Mouse (Mus musculus) kidney, embryonic 14.5 days (tissue): ENCODE results near the gene Scgb3a1. TPM values are rescaled to one million over a fixed set of nuclear protein-coding genes. Genes with fewer than 3 reads are reported as not detected.

Experiments used
- ATAC-seq: fragments of 200-750 bp; cut with Nextera tagmentation; 2 replicates; pipeline ENCODE4 v1.8.0; 2017; ENCODE audit warnings: moderate number of reproducible peaks, mild to moderate bottlenecking, moderate TSS enrichment, moderate library complexity; ENCODE audit not compliant: low FRiP score, low TSS enrichment
- H3K27ac ChIP-seq: fragments of 300-500 bp; sonication (generic); 2 replicates; pipeline ENCODE4 v1.5.1; 2014; ENCODE audit warnings: low read depth, mild to moderate bottlenecking, low read length, moderate library complexity, mixed read lengths
- H3K27me3 ChIP-seq: fragments of 300-500 bp; sonication (generic); 2 replicates; pipeline ENCODE4 v1.6.1; 2014; ENCODE audit warnings: mild to moderate bottlenecking, low read length; ENCODE audit not compliant: control insufficient read depth, insufficient read depth
- H3K36me3 ChIP-seq: fragments of 300-500 bp; sonication (generic); 2 replicates; pipeline ENCODE4 v1.6.1; 2014; ENCODE audit warnings: low read length, mixed read lengths; ENCODE audit not compliant: control insufficient read depth, insufficient read depth
- H3K4me1 ChIP-seq: fragments of 300-500 bp; sonication (generic); 2 replicates; pipeline ENCODE4 v1.6.1; 2014; ENCODE audit warnings: low read length, mixed read lengths; ENCODE audit not compliant: control insufficient read depth, insufficient read depth
- H3K4me2 ChIP-seq: fragments of 300-500 bp; sonication (generic); replicated peaks from 2 replicates; pipeline ENCODE4 v1.6.1; 2014; ENCODE audit warnings: low read depth, mild to moderate bottlenecking, low read length
- H3K4me3 ChIP-seq: fragments of 300-500 bp; sonication (generic); 2 replicates; pipeline ENCODE4 v1.5.1; 2014; ENCODE audit warnings: mild to moderate bottlenecking, low read length
- H3K9ac ChIP-seq: fragments of 300-500 bp; sonication (generic); 2 replicates; pipeline ENCODE4 v1.6.1; 2014; ENCODE audit warnings: low read depth, mild to moderate bottlenecking, low read length, moderate library complexity
- H3K9me3 ChIP-seq: fragments of 300-500 bp; sonication (generic); 2 replicates; pipeline ENCODE4 v1.6.1; 2016; ENCODE audit warnings: low read length; ENCODE audit not compliant: control insufficient read depth
- WGBS: fragments of 180-500 bp; shearing (Covaris S2); extraction: QIAGEN DNeasy Blood & Tissue Kit; methylation state at CpG from one replicate; pipeline ENCODE4 v1.1.7; 2014; 5-methylcytosine and 5-hydroxymethylcytosine counted together
- polyA plus RNA-seq: library from polyadenylated mRNA; unstranded; fragments of >200 nt; fragmentation: Nextera tagmentation; extraction: Ambion mirVana; gene quantifications from 2 replicates; pipeline ENCODE4 v1.2.1, GENCODE M21; 2014

Gene Scgb3a1
- polyA plus RNA-seq, 1 experiment from 2014 or later, result not detected

DNA sequence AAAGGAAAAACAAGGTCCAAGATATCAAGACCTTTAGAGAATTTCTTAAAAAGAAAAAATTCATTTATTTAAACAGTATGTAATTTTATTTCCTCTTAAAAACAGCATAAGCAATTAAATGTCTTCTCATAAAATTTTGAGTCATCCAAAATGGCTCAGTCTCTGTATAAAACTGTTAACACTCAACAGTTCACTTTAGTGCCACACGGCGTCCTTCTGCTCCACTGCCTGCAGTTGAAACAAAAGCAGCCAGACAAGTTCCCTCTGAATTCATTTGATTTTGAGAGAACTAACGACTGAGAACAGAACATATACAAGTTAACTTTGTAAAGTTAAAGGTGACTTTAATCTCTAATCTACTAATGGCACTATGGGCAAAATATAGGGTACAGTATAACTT, 10.0 kb downstream of the Scgb3a1 start:
- Histone ChIP-seq H3K27ac (no peak overlapping the region), H3K4me1 (no peaks in the 10 kb centered on the region), H3K9ac (no peak overlapping the region), H3K36me3 (peaks cover 60% of the 10 kb centered on the region), H3K4me2 (no peak overlapping the region), H3K27me3 (no peaks in the 10 kb centered on the region), H3K9me3 (no peaks in the 10 kb centered on the region), H3K4me3 (no peak overlapping the region)
- no peak for ATAC-seq
- WGBS, result 80% methylated on average over 3 of the region's 3 CpGs

GRCm38 (mm10) chr11:49684237-49684973, 21.0 kb downstream of the Scgb3a1 start:
- 97% methylated on average over 12 of the region's 12 CpGs for WGBS
- Histone ChIP-seq H3K4me1 (no peaks in the 10 kb centered on the region), H3K27ac (no peak overlapping the region), H3K4me2 (no peak overlapping the region), H3K27me3 (no peaks in the 10 kb centered on the region), H3K36me3 (peaks cover 85% of the 10 kb centered on the region), H3K9me3 (no peaks in the 10 kb centered on the region), H3K9ac (no peak overlapping the region), H3K4me3 (no peak overlapping the region)
- ATAC-seq, result no peak

GRCm38 (mm10) chr11:49695013-49695412, 31.6 kb downstream of the Scgb3a1 start:
- no peaks in the 10 kb centered on the region for H3K9me3 ChIP-seq
- no peak overlapping the region for H3K4me2 ChIP-seq
- H3K9ac ChIP-seq, result no peak overlapping the region
- H3K4me1 ChIP-seq, result no peaks in the 10 kb centered on the region
- WGBS, result 93% methylated on average over 3 of the region's 3 CpGs
- H3K36me3 ChIP-seq, result peaks cover 37% of the 10 kb centered on the region
- no peak for ATAC-seq
- no peak overlapping the region for H3K4me3 ChIP-seq
- no peaks in the 10 kb centered on the region for H3K27me3 ChIP-seq
- no peak overlapping the region for H3K27ac ChIP-seq

GRCm38 (mm10) chr11:49695695-49696094, 32.3 kb downstream of the Scgb3a1 start:
- no peaks in the 10 kb centered on the region for H3K27me3 ChIP-seq
- no peak overlapping the region for H3K9ac ChIP-seq
- H3K4me2 ChIP-seq, result no peak overlapping the region
- H3K9me3 ChIP-seq, result no peaks in the 10 kb centered on the region
- no peaks in the 10 kb centered on the region for H3K4me1 ChIP-seq
- H3K36me3 ChIP-seq, result peaks cover 32% of the 10 kb centered on the region
- H3K27ac ChIP-seq, result no peak overlapping the region
- no peak overlapping the region for H3K4me3 ChIP-seq
- 92% methylated on average over 2 of the region's 2 CpGs for WGBS
- ATAC-seq, result no peak

DNA sequence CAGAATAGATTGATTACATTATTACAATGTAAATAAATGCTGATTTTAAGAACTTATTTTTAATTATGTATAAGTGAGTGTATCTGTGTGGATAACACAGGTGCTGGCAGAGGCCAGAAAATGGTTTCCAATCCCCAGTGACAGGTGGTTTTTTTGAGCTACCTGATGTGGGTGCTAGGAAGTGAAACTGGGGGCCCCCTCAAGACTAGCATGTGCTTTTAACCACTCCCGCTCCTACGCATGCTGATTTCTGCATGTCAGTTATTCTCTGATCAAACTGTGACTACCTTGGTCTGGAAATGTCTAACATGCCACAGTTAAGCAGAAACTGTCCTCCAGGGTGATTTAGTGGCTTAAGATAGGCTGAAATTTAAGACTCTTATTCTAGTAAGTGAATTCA, 33.1 kb downstream of the Scgb3a1 start:
- Histone ChIP-seq H3K27ac (no peak overlapping the region), H3K4me1 (no peaks in the 10 kb centered on the region), H3K9me3 (no peaks in the 10 kb centered on the region), H3K36me3 (peaks cover 34% of the 10 kb centered on the region), H3K27me3 (no peaks in the 10 kb centered on the region), H3K4me2 (no peak overlapping the region), H3K9ac (no peak overlapping the region), H3K4me3 (no peak overlapping the region)
- no peak for ATAC-seq
- WGBS, result 89% methylated on average over 2 of the region's 2 CpGs

DNA sequence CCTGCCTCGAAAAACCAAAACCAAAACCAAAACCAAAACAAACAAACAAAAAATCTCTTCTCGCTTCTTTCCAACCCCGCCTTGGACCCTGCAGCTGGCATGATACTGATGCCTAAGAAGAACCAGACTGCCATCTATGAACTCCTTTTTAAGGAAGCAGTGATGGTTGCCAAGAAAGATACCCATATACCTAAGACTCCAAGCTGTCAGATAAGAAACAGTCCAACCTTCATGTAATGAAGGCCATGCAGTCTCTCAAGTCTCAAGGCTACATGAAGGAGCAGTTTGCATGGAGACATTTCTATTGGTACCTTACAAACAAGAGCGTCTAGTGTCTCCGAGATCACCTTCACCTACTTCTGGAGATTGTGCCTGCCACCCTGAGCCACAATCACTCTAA, 34.4 kb downstream of the Scgb3a1 start:
- no peaks in the 10 kb centered on the region for H3K4me1 ChIP-seq
- H3K4me2 ChIP-seq, result no peak overlapping the region
- WGBS, result 95% methylated on average over 5 of the region's 5 CpGs
- no peak overlapping the region for H3K4me3 ChIP-seq
- H3K9me3 ChIP-seq, result no peaks in the 10 kb centered on the region
- peaks cover 41% of the 10 kb centered on the region for H3K36me3 ChIP-seq
- no peaks in the 10 kb centered on the region for H3K27me3 ChIP-seq
- no peak for ATAC-seq
- no peak overlapping the region for H3K27ac ChIP-seq
- H3K9ac ChIP-seq, result no peak overlapping the region

DNA sequence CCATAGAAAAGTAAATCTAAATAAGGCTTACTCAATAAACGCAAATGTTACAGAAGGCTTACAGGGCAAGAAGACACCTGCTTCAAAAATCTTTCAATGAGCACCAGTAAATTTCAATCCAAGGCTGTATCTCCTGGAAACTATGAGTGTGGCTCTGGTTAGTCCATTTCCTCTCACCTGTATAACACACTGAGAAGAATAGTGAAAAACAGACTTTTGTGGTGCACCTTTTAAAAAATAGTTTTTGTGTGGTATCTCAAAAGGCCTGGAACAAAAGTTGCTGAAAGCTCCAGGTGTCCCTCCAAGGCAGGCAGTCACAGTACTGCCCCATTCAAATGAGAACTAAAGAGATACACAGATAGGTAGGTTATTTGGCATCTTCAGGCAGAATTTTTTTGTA, 35.7 kb downstream of the Scgb3a1 start:
- Histone ChIP-seq H3K4me3 (no peak overlapping the region), H3K36me3 (peaks cover 48% of the 10 kb centered on the region), H3K27ac (no peak overlapping the region), H3K9ac (no peak overlapping the region), H3K9me3 (no peaks in the 10 kb centered on the region), H3K27me3 (no peaks in the 10 kb centered on the region), H3K4me1 (no peaks in the 10 kb centered on the region), H3K4me2 (no peak overlapping the region)
- 92% methylated on average over 1 of the region's 1 CpGs for WGBS
- ATAC-seq, result no peak

DNA sequence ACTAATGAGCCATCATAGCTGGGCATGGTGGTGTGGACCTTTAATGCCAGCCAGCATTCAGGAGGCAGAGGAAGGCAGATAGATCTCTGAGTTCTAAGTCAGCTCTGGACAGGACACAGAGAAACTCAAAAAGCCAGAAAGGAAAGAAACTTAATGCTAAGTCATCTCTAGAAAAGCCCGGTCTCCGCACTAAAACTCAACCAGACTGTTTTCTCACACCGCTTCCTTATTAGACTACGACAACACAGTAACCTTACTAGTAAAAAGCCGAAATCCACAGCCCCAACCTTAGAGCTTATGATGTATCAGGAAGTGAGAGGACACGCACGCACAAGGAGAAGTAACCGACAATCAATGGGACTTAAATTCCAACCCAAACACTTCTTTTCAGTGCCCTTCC, 38.6 kb downstream of the Scgb3a1 start:
- 96% methylated on average over 8 of the region's 8 CpGs for WGBS
- no peaks in the 10 kb centered on the region for H3K4me1 ChIP-seq
- H3K27ac ChIP-seq, result no peak overlapping the region
- no peaks in the 10 kb centered on the region for H3K27me3 ChIP-seq
- no peak overlapping the region for H3K9ac ChIP-seq
- H3K4me2 ChIP-seq, result no peak overlapping the region
- H3K4me3 ChIP-seq, result no peak overlapping the region
- ATAC-seq, result no peak
- peaks cover 59% of the 10 kb centered on the region for H3K36me3 ChIP-seq
- no peaks in the 10 kb centered on the region for H3K9me3 ChIP-seq

DNA sequence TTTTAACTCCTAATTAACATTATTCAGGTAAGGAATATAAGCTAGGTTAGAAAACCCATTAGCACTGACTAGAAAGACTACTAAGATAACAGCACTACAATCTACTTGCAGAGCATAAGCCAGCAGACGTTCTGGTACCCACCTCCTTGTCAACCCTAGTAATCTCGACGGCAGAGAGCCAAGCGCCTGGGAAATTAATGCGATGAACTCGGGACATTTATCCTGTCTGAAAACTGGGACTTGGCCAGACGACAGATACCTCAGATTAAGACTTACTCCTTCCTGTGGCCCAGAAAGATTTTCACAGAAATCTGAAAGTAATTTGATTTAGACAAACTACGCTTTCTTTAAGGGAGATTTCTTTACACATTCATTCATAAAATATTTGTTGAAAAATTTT, 41.4 kb downstream of the Scgb3a1 start:
- H3K9me3 ChIP-seq, result no peaks in the 10 kb centered on the region
- ATAC-seq, result no peak
- H3K4me2 ChIP-seq, result no peak overlapping the region
- no peak overlapping the region for H3K9ac ChIP-seq
- no peaks in the 10 kb centered on the region for H3K27me3 ChIP-seq
- H3K36me3 ChIP-seq, result peaks cover 43% of the 10 kb centered on the region
- no peaks in the 10 kb centered on the region for H3K4me1 ChIP-seq
- H3K27ac ChIP-seq, result no peak overlapping the region
- no peak overlapping the region for H3K4me3 ChIP-seq
- 89% methylated on average over 8 of the region's 8 CpGs for WGBS
